Mouse (Mus musculus) megakaryocyte-erythroid progenitor cell, adult 5-6 weeks (primary cell): ENCODE measurements at regions not wholly inside any gene's neighbourhood (a gene's known extent, or its start where the extent isn't known, plus 50 kb on each side); places are given as distances from the start of the nearest gene placed in this dataset.

Experiments used
- ATAC-seq: replicated peaks from 2 replicates; pipeline ENCODE4 v1.8.0; 2016; ENCODE audit warnings: mild to moderate bottlenecking, inconsistent platforms; ENCODE audit not compliant: severe bottlenecking, poor library complexity, low FRiP score, low TSS enrichment

GRCm38 (mm10) chr4:54128717-54129698 lies 303.2 kb downstream of the Tmem38b start:
- ATAC-seq, result no peak

- no peak for ATAC-seq
Measured at GRCm38 (mm10) chr4:54156146-54156545, 330.3 kb downstream of the Tmem38b start.

GRCm38 (mm10) chr4:54161337-54161993 lies 335.6 kb downstream of the Tmem38b start:
- ATAC-seq, result no peak

- ATAC-seq, result no peak
Measured at GRCm38 (mm10) chr4:54162308-54162707, 336.5 kb downstream of the Tmem38b start.

GRCm38 (mm10) chr4:54170202-54170931 lies 344.5 kb downstream of the Tmem38b start:
- ATAC-seq, result no peak

- no peak for ATAC-seq
Measured at GRCm38 (mm10) chr4:54184213-54184612, 358.4 kb downstream of the Tmem38b start.

- ATAC-seq, result no peak
Measured at GRCm38 (mm10) chr4:54195734-54196133, 369.9 kb downstream of the Tmem38b start.

GRCm38 (mm10) chr4:54202440-54202839 lies 376.6 kb downstream of the Tmem38b start:
- no peak for ATAC-seq

GRCm38 (mm10) chr4:54224572-54224971 lies 398.7 kb downstream of the Tmem38b start:
- ATAC-seq, result no peak
